Mouse (Mus musculus) erythroblast, embryonic 14.5 days (primary cell): ENCODE results near the gene Nfat5. TPM values are rescaled to one million over a fixed set of nuclear protein-coding genes. Genes with fewer than 3 reads are reported as not detected.

Experiments
- H3K27me3 ChIP-seq: 2 replicates; pipeline ENCODE4 v1.6.1; 2012; ENCODE audit warnings: inconsistent platforms; ENCODE audit not compliant: control insufficient read depth
- H3K36me3 ChIP-seq: 2 replicates; pipeline ENCODE4 v1.6.1; 2012; ENCODE audit warnings: mild to moderate bottlenecking, inconsistent platforms; ENCODE audit not compliant: control insufficient read depth
- H3K4me1 ChIP-seq: 2 replicates; pipeline ENCODE4 v1.6.1; 2012; ENCODE audit warnings: inconsistent platforms; ENCODE audit not compliant: control insufficient read depth
- H3K4me3 ChIP-seq: replicated peaks from 2 replicates; pipeline ENCODE3; 2012; ENCODE audit warnings: moderate library complexity, mild to moderate bottlenecking, inconsistent platforms
- H3K9me3 ChIP-seq: 2 replicates; pipeline ENCODE4 v1.6.1; 2012; ENCODE audit warnings: low read length, inconsistent platforms, mixed read lengths; ENCODE audit not compliant: control insufficient read depth
- GATA1 ChIP-seq: IDR thresholded peaks from 2 replicates; pipeline ENCODE4 v1.6.1; 2012; ENCODE audit warnings: low read length, inconsistent platforms, mixed read lengths
- TAL1 ChIP-seq: IDR thresholded peaks from 3 replicates; pipeline ENCODE4 v1.6.1; 2012; ENCODE audit warnings: low read length, inconsistent platforms, mixed read lengths
- polyA plus RNA-seq: library from polyadenylated mRNA; stranded (reverse); fragments of >175 nt; gene quantifications from 2 replicates; pipeline ENCODE4 v1.2.3, GENCODE M21; 2012

Gene Nfat5
- polyA plus RNA-seq, 1 experiment = 0.04 TPM

GRCm38 (mm10) chr8:107336480-107336879 lies 43.2 kb downstream of the Nfat5 start:
- H3K27me3 ChIP-seq = no peaks in the 10 kb centered on the region
- no peaks in the 10 kb centered on the region for H3K9me3 ChIP-seq
- TF ChIP-seq TAL1 = no peak
- TF ChIP-seq GATA1 = no peak
- no peaks in the 10 kb centered on the region for H3K4me1 ChIP-seq
- no peak overlapping the region for H3K4me3 ChIP-seq
- H3K36me3 ChIP-seq = peaks cover 5% of the 10 kb centered on the region

- Histone ChIP-seq H3K36me3 (peaks cover 43% of the 10 kb centered on the region), H3K4me3 (no peak overlapping the region), H3K9me3 (no peaks in the 10 kb centered on the region), H3K27me3 (no peaks in the 10 kb centered on the region), H3K4me1 (no peaks in the 10 kb centered on the region)
- TF ChIP-seq GATA1 (no peak), TAL1 (no peak)
These were observed 77.0 kb downstream of the Nfat5 start for GRCm38 (mm10) chr8:107370311-107370710.

DNA sequence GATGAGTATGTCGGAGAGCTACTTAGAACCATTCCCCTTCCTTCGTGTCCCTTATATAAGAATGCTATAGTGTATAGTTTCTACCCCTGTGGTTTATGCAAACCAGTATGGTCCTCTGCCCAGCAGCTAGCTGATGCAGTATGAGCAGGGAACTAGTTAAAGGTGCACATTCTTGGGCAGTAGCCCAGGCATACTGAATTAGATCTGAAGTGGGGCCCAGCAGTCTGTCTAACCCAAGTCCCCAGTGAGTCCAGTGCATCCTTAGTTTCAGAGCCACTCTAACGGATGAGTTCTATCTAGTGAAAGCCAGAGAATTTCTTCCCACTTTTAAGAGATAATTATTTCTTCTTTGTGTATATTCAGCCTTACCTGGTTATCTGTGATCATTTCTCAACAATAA lies 84.1 kb downstream of the Nfat5 start:
- TF ChIP-seq GATA1 = no peak
- TF ChIP-seq TAL1 = no peak
- Histone ChIP-seq H3K27me3 (no peaks in the 10 kb centered on the region), H3K9me3 (no peaks in the 10 kb centered on the region), H3K36me3 (peaks cover 4% of the 10 kb centered on the region), H3K4me1 (no peaks in the 10 kb centered on the region), H3K4me3 (no peak overlapping the region)

GRCm38 (mm10) chr8:107380734-107381133 lies 87.5 kb downstream of the Nfat5 start:
- TF ChIP-seq GATA1 (no peak), TAL1 (no peak)
- H3K36me3 ChIP-seq = peaks cover 4% of the 10 kb centered on the region
- H3K27me3 ChIP-seq = no peaks in the 10 kb centered on the region
- no peak overlapping the region for H3K4me3 ChIP-seq
- no peaks in the 10 kb centered on the region for H3K9me3 ChIP-seq
- no peaks in the 10 kb centered on the region; the same call in 1 of the 2 replicates for H3K4me1 ChIP-seq

- TF ChIP-seq GATA1 (no peak), TAL1 (no peak)
- H3K36me3 ChIP-seq = peaks cover 4% of the 10 kb centered on the region
- no peaks in the 10 kb centered on the region for H3K9me3 ChIP-seq
- H3K4me3 ChIP-seq = no peak overlapping the region
- peaks cover 5% of the 10 kb centered on the region for H3K4me1 ChIP-seq
- no peaks in the 10 kb centered on the region for H3K27me3 ChIP-seq
These were observed 88.4 kb downstream of the Nfat5 start for GRCm38 (mm10) chr8:107381666-107382065.

- Histone ChIP-seq H3K9me3 (no peaks in the 10 kb centered on the region), H3K4me1 (peaks cover 9% of the 10 kb centered on the region), H3K27me3 (no peaks in the 10 kb centered on the region), H3K36me3 (peaks cover 4% of the 10 kb centered on the region), H3K4me3 (no peak overlapping the region)
- TF ChIP-seq GATA1 (no peak), TAL1 (no peak)
These were observed 89.6 kb downstream of the Nfat5 start for GRCm38 (mm10) chr8:107382898-107383297.

DNA sequence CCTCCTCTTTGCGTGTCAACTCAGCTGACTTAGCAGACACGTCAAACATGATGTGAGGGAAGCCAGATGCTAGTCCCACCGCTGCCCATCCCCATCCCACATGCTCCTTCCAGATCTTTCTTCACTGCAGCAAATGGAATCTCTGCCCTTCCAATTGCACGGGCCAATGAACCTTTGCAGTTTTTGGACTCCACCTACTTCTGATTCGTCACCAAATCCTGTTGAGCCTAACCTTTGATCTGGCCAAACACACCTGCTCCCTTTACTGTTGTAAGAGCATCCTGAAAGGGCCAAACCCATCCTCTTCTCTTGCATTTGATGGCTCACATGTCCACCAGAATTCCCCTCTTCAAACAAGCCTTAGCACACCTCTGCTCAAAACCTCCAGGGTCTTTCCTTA lies 91.4 kb downstream of the Nfat5 start:
- Histone ChIP-seq H3K4me3 (no peak overlapping the region), H3K27me3 (no peaks in the 10 kb centered on the region), H3K36me3 (peaks cover under 1% of the 10 kb centered on the region), H3K9me3 (no peaks in the 10 kb centered on the region), H3K4me1 (peaks cover 9% of the 10 kb centered on the region)
- TF ChIP-seq GATA1 (no peak), TAL1 (no peak)

DNA sequence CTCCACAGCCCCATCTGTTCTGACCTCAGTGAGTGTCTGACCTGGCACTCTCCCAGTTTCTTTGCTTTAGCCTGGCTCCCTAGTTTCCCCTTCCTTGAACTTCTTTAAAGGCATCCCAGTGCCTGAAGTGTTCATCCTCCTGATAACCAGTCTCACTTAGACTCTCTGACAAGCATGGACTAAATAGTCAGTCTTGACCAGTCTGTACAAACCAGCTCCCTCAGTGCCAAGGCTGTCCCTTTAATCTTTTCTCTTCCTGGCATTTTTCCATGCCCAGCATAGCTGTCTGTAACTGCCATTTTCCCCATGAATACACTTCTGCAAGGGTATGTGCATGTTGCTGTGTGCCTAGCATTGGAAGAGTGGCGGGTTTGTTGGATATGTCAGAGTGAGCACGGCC lies 91.8 kb downstream of the Nfat5 start:
- H3K27me3 ChIP-seq = no peaks in the 10 kb centered on the region
- peaks cover 3% of the 10 kb centered on the region for H3K36me3 ChIP-seq
- no peaks in the 10 kb centered on the region for H3K9me3 ChIP-seq
- TF ChIP-seq TAL1 = no peak
- no peak for TF ChIP-seq GATA1
- H3K4me1 ChIP-seq = peaks cover 9% of the 10 kb centered on the region
- H3K4me3 ChIP-seq = no peak overlapping the region

GRCm38 (mm10) chr8:107386171-107386570 lies 92.9 kb downstream of the Nfat5 start:
- peaks cover 3% of the 10 kb centered on the region for H3K36me3 ChIP-seq
- H3K9me3 ChIP-seq = no peaks in the 10 kb centered on the region
- no peaks in the 10 kb centered on the region for H3K27me3 ChIP-seq
- peaks cover 12% of the 10 kb centered on the region for H3K4me1 ChIP-seq
- no peak overlapping the region for H3K4me3 ChIP-seq
- TF ChIP-seq GATA1 (no peak), TAL1 (no peak)

GRCm38 (mm10) chr8:107386642-107387041 lies 93.4 kb downstream of the Nfat5 start:
- Histone ChIP-seq H3K27me3 (no peaks in the 10 kb centered on the region), H3K9me3 (no peaks in the 10 kb centered on the region), H3K36me3 (peaks cover 3% of the 10 kb centered on the region), H3K4me3 (no peak overlapping the region), H3K4me1 (peaks cover 12% of the 10 kb centered on the region)
- no peak for TF ChIP-seq TAL1
- TF ChIP-seq GATA1 = no peak
